Mouse (Mus musculus) liver, postnatal 0 days (tissue): ENCODE results near the gene Clasp1.
A peak's percentile ranks its signal among the peaks of the same experiment; 100 is the strongest.

Source experiments
- CTCF ChIP-seq: sonication (generic); IDR thresholded peaks from 2 replicates; pipeline ENCODE4 v1.5.1; 2016; ENCODE audit warnings: antibody characterized with exemption, low read depth
- EP300 ChIP-seq: IDR thresholded peaks from 2 replicates; pipeline ENCODE4 v1.6.1; 2016; ENCODE audit warnings: antibody characterized with exemption, low read depth, mild to moderate bottlenecking

- peak; percentile 61 for TF ChIP-seq CTCF
- no peak for TF ChIP-seq EP300
Measured at GRCm38 (mm10) chr1:118492811-118493210, 104.0 kb downstream of the Clasp1 start.
